ENCODE assay signal across 19 mouse cellular contexts in the genomic region with DNA sequence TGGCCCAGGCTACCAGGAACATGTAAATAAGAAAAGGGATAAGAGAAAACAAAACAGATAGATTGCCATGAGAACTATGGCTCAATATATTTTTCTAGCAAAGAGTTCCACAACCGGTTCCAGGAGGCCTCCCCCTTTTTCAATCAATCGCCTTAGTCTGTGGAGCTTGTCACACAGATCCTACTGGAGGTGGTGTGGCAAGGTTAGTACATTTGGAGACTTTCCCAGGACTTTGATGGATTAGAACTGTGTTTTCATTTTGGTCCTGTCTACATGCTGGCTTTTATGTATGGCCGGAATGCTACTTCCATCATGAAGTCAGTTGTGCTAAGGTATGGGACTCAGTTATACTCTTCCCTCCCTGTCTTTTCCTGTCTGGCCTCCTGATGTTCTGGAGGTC. TPM values are rescaled to one million over a fixed set of nuclear protein-coding genes. Genes with fewer than 3 reads are reported as not detected.
DNase-seq lines count a peak whose midpoint lies in the region; ATAC-seq and TF ChIP-seq lines count a peak whose summit lies in the region.
"Had no signal": no experiment of that assay in that cellular context is flagged by ENCODE, and none has a peak within 500 bp of the region (broad histone marks: within the 10 kb centered on the region; RNA-seq: fewer than 3 reads in every experiment).

No protein-coding gene starts in this region.

- peak; percentile 71 for DNase-seq in liver, adult 2 months (ENCODE audit: extremely low read depth, low read depth, low spot score)
- no peak for DNase-seq in liver
- DNase-seq in liver, postnatal 0 days = no peak
- DNase-seq in liver, embryonic 11.5 days (ENCODE audit: low spot score) = no peak
- DNase-seq: adrenal gland, adult 2 months; adrenal gland, adult 8-10 months; adrenal gland, postnatal 10 days; adrenal gland, postnatal 14 days; adrenal gland, postnatal 25 days; adrenal gland, postnatal 36 days; B cell, adult 2 months; cerebellum, adult 11 months; cerebellum, adult 11-12 months; cerebellum, adult 18-20 months had no signal

- TF ChIP-seq CTCF in liver, adult 2 months (IDR thresholded peaks at IDR 0.05; ENCODE audit: low read depth, low read length) = no peak
- TF ChIP-seq CTCF in liver, postnatal 0 days (IDR thresholded peaks at IDR 0.05; ENCODE audit: low read depth) = no peak

- no peaks in the 10 kb centered on the region for H3K79me2 ChIP-seq in liver, adult 2 months (ENCODE audit: control insufficient read depth, insufficient read depth, low read length)

- H3K27ac ChIP-seq in liver, adult 2 months (replicated peaks; ENCODE audit: insufficient read depth, low read depth, low read length) = peak overlapping the region; percentile 64
- H3K27ac ChIP-seq in liver, postnatal 0 days (ENCODE audit: low read depth) = peak overlapping the region; percentile 52; the same call in 1 of the 2 replicates
- H3K27ac ChIP-seq in liver, embryonic 11.5 days (ENCODE audit: low read depth, low read length) = no peak overlapping the region

- H3K9me3 ChIP-seq in liver, postnatal 0 days (ENCODE audit: low read length) = no peaks in the 10 kb centered on the region
- no peaks in the 10 kb centered on the region for H3K9me3 ChIP-seq in liver, embryonic 11.5 days (ENCODE audit: control insufficient read depth, low read length)
- H3K9me3 ChIP-seq: G1E had no signal

- TF ChIP-seq POLR2A in liver, adult 2 months (IDR thresholded peaks at IDR 0.05; ENCODE audit: extremely low read depth, insufficient read depth, low read length) = no peak

- peak; percentile 78 for ATAC-seq in liver, postnatal 0 days
- ATAC-seq in liver, embryonic 11.5 days (replicated peaks; ENCODE audit: low FRiP score) = no peak
- ATAC-seq: activated CD4-positive, CD25-positive, alpha-beta regulatory T cell, adult 4 months; CD4-positive, CD25-positive, alpha-beta regulatory T cell, adult 4 months; Patski had no signal

- no peak overlapping the region for H3K4me2 ChIP-seq in liver, postnatal 0 days (ENCODE audit: low read depth, low read length)
- no peak overlapping the region for H3K4me2 ChIP-seq in liver, embryonic 11.5 days

- peaks cover 3% of the 10 kb centered on the region; the same call in 1 of the 2 replicates for H3K36me3 ChIP-seq in liver, adult 2 months (ENCODE audit: control insufficient read depth, insufficient read depth, low read length)
- peaks cover 4% of the 10 kb centered on the region for H3K36me3 ChIP-seq in liver, postnatal 0 days (replicated peaks; ENCODE audit: insufficient read depth, low read length)
- no peaks in the 10 kb centered on the region for H3K36me3 ChIP-seq in liver, embryonic 11.5 days (ENCODE audit: control insufficient read depth, insufficient read depth, low read length)

- H3K9ac ChIP-seq in liver, adult 2 months (ENCODE audit: low read depth, low read length) = no peak overlapping the region
- no peak overlapping the region for H3K9ac ChIP-seq in liver, postnatal 0 days (replicated peaks)
- H3K9ac ChIP-seq in liver, embryonic 11.5 days (ENCODE audit: low read depth, low read length) = no peak overlapping the region

- WGBS in liver, adult 2 months = 31% methylated on average over 3 of the region's 3 CpGs
- 73% methylated on average over 3 of the region's 3 CpGs for WGBS in liver, postnatal 0 days (ENCODE audit: insufficient replicate concordance)
- 88% methylated on average over 3 of the region's 3 CpGs for WGBS in liver, embryonic 11.5 days

- peaks cover 14% of the 10 kb centered on the region for H3K4me1 ChIP-seq in liver, adult 2 months (ENCODE audit: control insufficient read depth, insufficient read depth, low read length)
- H3K4me1 ChIP-seq in liver, postnatal 0 days (ENCODE audit: insufficient read depth) = no peaks in the 10 kb centered on the region
- no peaks in the 10 kb centered on the region for H3K4me1 ChIP-seq in liver, embryonic 11.5 days (replicated peaks; ENCODE audit: control insufficient read depth, insufficient read depth, low read length)

- no peaks in the 10 kb centered on the region for H3K27me3 ChIP-seq in liver, adult 2 months (ENCODE audit: control insufficient read depth, insufficient read depth, low read length)
- no peaks in the 10 kb centered on the region for H3K27me3 ChIP-seq in liver, postnatal 0 days (ENCODE audit: insufficient read depth, low read length)
- no peaks in the 10 kb centered on the region for H3K27me3 ChIP-seq in liver, embryonic 11.5 days (replicated peaks; ENCODE audit: control insufficient read depth, insufficient read depth, low read length)
- H3K27me3 ChIP-seq: CH12.LX, Patski had no signal

- no peak for TF ChIP-seq EP300 in liver, postnatal 0 days (IDR thresholded peaks at IDR 0.05; ENCODE audit: low read depth)

- no peak overlapping the region for H3K4me3 ChIP-seq in liver, adult 2 months (ENCODE audit: insufficient read depth, low read depth, low read length)
- no peak overlapping the region for H3K4me3 ChIP-seq in liver, postnatal 0 days (ENCODE audit: low read depth, low read length)
- no peak overlapping the region for H3K4me3 ChIP-seq in liver, embryonic 11.5 days (ENCODE audit: low read depth, low read length)

RNA-seq across cellular contexts. Expression of a gene that starts 27.1 kb away (rescaled TPM):
- 236 and 490 TPM in 2 replicates for total RNA-seq in liver, adult 2 months (2014; rRNA removed)
- polyA plus RNA-seq in liver, adult 2 months (2012; rRNA removed) = 782 and 968 TPM in 2 replicates
- polyA plus RNA-seq in liver, postnatal 0 days (2015; fragmentation: Nextera tagmentation; extraction: Ambion mirVana) = 63.7 and 70.1 TPM in 2 replicates
- 7.3 and 8.3 TPM in 2 replicates for polyA plus RNA-seq in liver, embryonic 11.5 days (2014; fragmentation: Nextera tagmentation; extraction: Ambion mirVana)
- polyA plus RNA-seq: G1E had no signal

RNA-seq across cellular contexts. Expression of a gene that starts 45.4 kb away (rescaled TPM):
- 10.3 and 14.0 TPM in 2 replicates for total RNA-seq in liver, adult 2 months (2014; rRNA removed)
- 10.7 and 15.5 TPM in 2 replicates for polyA plus RNA-seq in liver, adult 2 months (2012; rRNA removed)
- polyA plus RNA-seq in liver, postnatal 0 days (2015; fragmentation: Nextera tagmentation; extraction: Ambion mirVana) = 5.5 and 6.1 TPM in 2 replicates
- 25.4 and 25.8 TPM in 2 replicates for polyA plus RNA-seq in liver, embryonic 11.5 days (2014; fragmentation: Nextera tagmentation; extraction: Ambion mirVana)

RNA-seq across cellular contexts. Expression of a gene that starts 48.8 kb away (rescaled TPM):
- total RNA-seq in liver, adult 2 months (2014; rRNA removed) = 53.5 and 57.1 TPM in 2 replicates
- 40.4 and 42.7 TPM in 2 replicates for polyA plus RNA-seq in liver, adult 2 months (2012; rRNA removed)
- 118 and 124 TPM in 2 replicates for polyA plus RNA-seq in liver, postnatal 0 days (2015; fragmentation: Nextera tagmentation; extraction: Ambion mirVana)
- polyA plus RNA-seq in liver, embryonic 11.5 days (2014; fragmentation: Nextera tagmentation; extraction: Ambion mirVana) = 188 and 210 TPM in 2 replicates

Comparison
In these comparisons a context has a peak if more than half of its experiments do, and no peak if none do; other contexts are left out.
1. RNA of a gene that starts 27.1 kb away (polyA plus RNA-seq): 782 to 968 TPM in liver, adult 2 months; 63.7 to 70.1 TPM in liver, postnatal 0 days and 7.3 to 8.3 TPM in liver, embryonic 11.5 days; every median in the first group is over 10 times any median in the second.